Mouse (Mus musculus) CH12.LX (cell line): ENCODE measurements around the gene Ddx43.

ENCODE experiments used
- CTCF ChIP-seq, 2 experiments: IDR thresholded peaks in 1 of 2; conservative IDR thresholded peaks in 1 of 2; 2 replicates each; pipeline ENCODE4 v1.5.1; 2011 to 2012; ENCODE audit warnings: low read depth in 2 of 2, low read length in 2 of 2, improper control_type of control experiment in 1 of 2, inconsistent platforms in 1 of 2, mild to moderate bottlenecking in 1 of 2, moderate library complexity in 1 of 2
- ELF1 ChIP-seq: IDR thresholded peaks from 2 replicates; pipeline ENCODE4 v1.6.1; 2014; ENCODE audit warnings: low read depth, mild to moderate bottlenecking, inconsistent platforms, low read length, improper control_type of control experiment
- EP300 ChIP-seq: IDR thresholded peaks from 2 replicates; pipeline ENCODE4 v1.6.1; 2011; ENCODE audit warnings: low read length, improper control_type of control experiment
- MAX ChIP-seq: IDR thresholded peaks from 2 replicates; pipeline ENCODE4 v1.6.1; 2011; ENCODE audit warnings: low read length, improper control_type of control experiment
- MXI1 ChIP-seq: IDR thresholded peaks from 2 replicates; pipeline ENCODE4 v1.6.1; 2011; ENCODE audit warnings: mild to moderate bottlenecking, low read depth, low read length, improper control_type of control experiment
- SMC3 ChIP-seq: IDR thresholded peaks from 2 replicates; pipeline ENCODE4 v1.6.1; 2011; ENCODE audit warnings: low read depth, low read length, improper control_type of control experiment
- ZNF384 ChIP-seq: IDR thresholded peaks from 2 replicates; pipeline ENCODE4 v1.6.1; 2012; ENCODE audit warnings: low read depth, low read length, improper control_type of control experiment, inconsistent platforms

- TF ChIP-seq CTCF (conservative IDR thresholded peaks at IDR 0.05 in 1 of 2, IDR thresholded peaks at IDR 0.05 in 1 of 2; ENCODE audit: low read depth in 2 of 2, low read length in 2 of 2) (no peak), SMC3 (no peak), EP300 (no peak), MAX (no peak), MXI1 (no peak), ZNF384 (no peak), ELF1 (no peak)
Measured at GRCm38 (mm10) chr9:78393741-78394140, 1.8 kb upstream of the Ddx43 start.
